Mouse (Mus musculus): ENCODE data around the gene Awat1. TPM values are rescaled to one million over a fixed set of nuclear protein-coding genes. Genes with fewer than 3 reads are reported as not detected.

The Awat1 gene
- polyA plus RNA-seq (2012; rRNA removed), result not detected in 2 replicates

GRCm38 (mm10) chrX:100571951-100572350, at the start of gene Awat1:
Gene Awat1, plus strand, starts transcription at chrX:100572251.

GRCm38 (mm10) chrX:100524471-100524870, 47.6 kb upstream of the Awat1 start, which contains the start of gene Dgat2l6:
Gene Dgat2l6, plus strand, starts transcription at chrX:100524838.

GRCm38 (mm10) chrX:100594791-100595190, 22.7 kb downstream of the Awat1 start, which contains the start of gene P2ry4:
Gene P2ry4, minus strand, starts transcription at chrX:100594869.

GRCm38 (mm10) chrX:100605314-100605713, 33.3 kb downstream of the Awat1 start, which contains the start of gene Arr3:
Gene Arr3, plus strand, starts transcription at chrX:100605497.

DNA sequence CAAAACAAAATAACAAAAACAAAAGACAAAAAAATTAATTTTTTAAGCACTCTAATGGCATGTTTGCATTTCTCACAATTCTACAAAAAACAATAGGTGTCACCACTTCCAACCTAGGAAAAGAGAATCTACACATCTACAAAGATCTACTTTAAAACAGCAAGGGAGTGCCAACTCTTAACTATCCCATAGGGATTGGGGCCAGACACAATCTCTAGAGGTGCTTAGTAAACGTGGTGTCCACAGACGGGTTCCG, 53.4 kb downstream of the Awat1 start, which contains the start of gene Kif4:
TSS of gene Kif4 (plus strand) at position 192 of the 256 bp plus-strand sequence.

DNA sequence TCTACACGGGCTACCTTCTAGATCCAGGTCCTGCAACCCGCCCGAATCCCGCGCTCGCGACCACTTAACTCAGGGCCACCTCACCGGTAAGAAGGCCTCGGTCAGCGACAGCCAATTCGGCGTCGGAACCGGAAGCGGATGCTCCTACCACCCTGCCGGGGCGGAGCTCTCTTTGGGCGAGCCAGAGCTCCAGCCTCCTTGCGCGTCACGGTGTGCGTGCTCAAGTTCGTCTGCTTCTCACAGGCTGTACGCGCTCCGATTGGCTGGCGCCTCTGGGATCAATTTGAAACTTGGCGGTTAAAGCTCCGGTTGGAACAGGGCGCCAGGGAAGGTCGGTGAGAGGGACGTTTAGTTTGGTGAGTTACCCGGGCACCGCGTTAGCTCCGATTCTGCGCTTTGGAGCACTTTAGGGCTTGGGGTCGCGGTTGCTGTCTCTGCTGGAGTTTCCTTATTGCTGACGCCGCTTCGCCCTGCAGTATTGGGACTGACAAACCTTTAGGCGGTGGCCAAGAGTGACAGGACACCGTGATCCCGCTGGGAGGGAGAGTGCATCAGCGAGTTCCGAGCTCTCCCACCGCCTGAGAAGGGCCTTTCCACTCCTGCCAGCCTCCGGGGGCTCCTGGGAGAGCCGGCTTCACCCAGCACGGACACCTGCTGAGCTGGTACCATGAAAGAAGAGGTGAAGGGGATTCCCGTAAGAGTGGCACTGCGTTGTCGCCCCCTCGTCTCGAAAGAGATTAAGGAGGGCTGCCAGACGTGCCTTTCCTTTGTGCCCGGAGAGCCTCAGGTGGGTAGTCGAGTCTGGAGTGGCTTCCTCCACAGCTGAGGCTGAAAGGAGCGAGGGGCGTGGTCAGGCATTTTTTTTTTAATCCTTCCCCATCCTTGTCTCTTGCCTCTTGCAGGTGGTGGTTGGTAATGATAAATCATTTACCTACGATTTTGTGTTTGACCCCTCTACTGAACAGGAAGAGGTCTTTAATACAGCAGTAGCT, 54.0 kb downstream of the Awat1 start, which contains the start of gene Pdzd11:
TSS of gene Pdzd11 (minus strand) at position 767 of the 992 bp plus-strand sequence.

Other genes with a start within 250 kb of the Awat1 start
- gene Otud6a, start 143.2 kb upstream of the Awat1 start, polyA plus RNA-seq (2012; rRNA removed), result 0.07 TPM in 1 of 2 replicates, not detected in the other
- gene Awat2, start 129.5 kb upstream of the Awat1 start, polyA plus RNA-seq (2012; rRNA removed), result 0.48 and 0.83 TPM in 2 replicates
- gene Igbp1, start 78.0 kb upstream of the Awat1 start, polyA plus RNA-seq (2012; rRNA removed), result 76.5 and 86.3 TPM in 2 replicates
- not detected in 2 replicates for gene Dgat2l6, start 47.4 kb upstream of the Awat1 start, polyA plus RNA-seq (2012; rRNA removed)
- gene P2ry4, start 22.6 kb downstream of the Awat1 start, polyA plus RNA-seq (2012; rRNA removed), result 0.02 TPM in 1 of 2 replicates, not detected in the other
- gene Arr3, start 33.2 kb downstream of the Awat1 start, polyA plus RNA-seq (2012; rRNA removed), result not detected in 2 replicates
- 37.6 and 43.8 TPM in 2 replicates for gene Kif4, start 53.5 kb downstream of the Awat1 start, polyA plus RNA-seq (2012; rRNA removed)
- 74.1 and 79.3 TPM in 2 replicates for gene Pdzd11, start 54.3 kb downstream of the Awat1 start, polyA plus RNA-seq (2012; rRNA removed)
- gene Gdpd2, start 157.6 kb downstream of the Awat1 start, polyA plus RNA-seq (2012; rRNA removed), result 15.1 and 16.3 TPM in 2 replicates
- 49.8 and 50.6 TPM in 2 replicates for gene Dlg3, start 195.5 kb downstream of the Awat1 start, polyA plus RNA-seq (2012; rRNA removed)

Measured in central nervous system, embryonic 11.5 days (tissue).